Mouse (Mus musculus) neural tube, embryonic 15.5 days (tissue): ENCODE measurements around the gene Grid1. TPM values are rescaled to one million over a fixed set of nuclear protein-coding genes. Genes with fewer than 3 reads are reported as not detected.

Experiments
- ATAC-seq: fragments of 200-750 bp; cut with Nextera tagmentation; 2 replicates; pipeline ENCODE4 v1.8.0; 2017; ENCODE audit warnings: mild to moderate bottlenecking, moderate TSS enrichment, moderate library complexity; ENCODE audit not compliant: low FRiP score
- H3K27ac ChIP-seq: fragments of 300-500 bp; sonication (generic); replicated peaks from 2 replicates; pipeline ENCODE4 v1.5.1; 2015; ENCODE audit warnings: mild to moderate bottlenecking, inconsistent platforms
- H3K27me3 ChIP-seq: fragments of 300-500 bp; sonication (generic); replicated peaks from 2 replicates; pipeline ENCODE4 v1.6.1; 2015; ENCODE audit warnings: inconsistent platforms
- H3K36me3 ChIP-seq: fragments of 300-500 bp; sonication (generic); 2 replicates; pipeline ENCODE4 v1.6.1; 2015; ENCODE audit warnings: inconsistent platforms
- H3K4me1 ChIP-seq: fragments of 300-500 bp; sonication (generic); 2 replicates; pipeline ENCODE4 v1.6.1; 2015; ENCODE audit warnings: inconsistent platforms
- H3K4me2 ChIP-seq: fragments of 300-500 bp; sonication (generic); 2 replicates; pipeline ENCODE4 v1.6.1; 2015; ENCODE audit warnings: inconsistent platforms, mild to moderate bottlenecking, moderate library complexity
- H3K4me3 ChIP-seq: fragments of 300-500 bp; sonication (generic); replicated peaks from 2 replicates; pipeline ENCODE4 v1.5.1; 2015; ENCODE audit warnings: mild to moderate bottlenecking, inconsistent platforms
- H3K9ac ChIP-seq: fragments of 300-500 bp; sonication (generic); replicated peaks from 2 replicates; pipeline ENCODE4 v1.6.1; 2015; ENCODE audit warnings: mild to moderate bottlenecking, inconsistent platforms
- H3K9me3 ChIP-seq: fragments of 300-500 bp; sonication (generic); replicated peaks from 2 replicates; pipeline ENCODE4 v1.6.1; 2016; ENCODE audit warnings: inconsistent platforms
- WGBS: fragments of 180-500 bp; shearing (Covaris S2); methylation state at CpG from one replicate; pipeline ENCODE4 v1.1.7; 2015; ENCODE audit warnings: mixed read lengths; 5-methylcytosine and 5-hydroxymethylcytosine counted together
- polyA plus RNA-seq: library from polyadenylated mRNA; unstranded; fragments of >200 nt; fragmentation: Nextera tagmentation; extraction: Ambion mirVana; gene quantifications from 2 replicates; pipeline ENCODE4 v1.2.1, GENCODE M21; 2015

Grid1 gene
- polyA plus RNA-seq, 1 experiment from 2014 or later = 8.3 TPM

GRCm38 (mm10) chr14:35127616-35128015 lies 307.7 kb downstream of the Grid1 start:
- Histone ChIP-seq H3K4me1 (no peaks in the 10 kb centered on the region), H3K36me3 (no peaks in the 10 kb centered on the region), H3K27ac (no peak overlapping the region), H3K4me2 (no peak overlapping the region), H3K9ac (no peak overlapping the region), H3K27me3 (no peaks in the 10 kb centered on the region), H3K4me3 (no peak overlapping the region), H3K9me3 (no peaks in the 10 kb centered on the region)
- no peak for ATAC-seq
- WGBS = 88% methylated on average over 8 of the region's 8 CpGs

- WGBS = 81% methylated on average over 2 of the region's 2 CpGs
- Histone ChIP-seq H3K36me3 (no peaks in the 10 kb centered on the region), H3K4me3 (no peak overlapping the region), H3K4me1 (peaks cover 12% of the 10 kb centered on the region; the same call in 1 of the 2 replicates), H3K27me3 (no peaks in the 10 kb centered on the region), H3K9ac (no peak overlapping the region), H3K4me2 (no peak overlapping the region), H3K9me3 (no peaks in the 10 kb centered on the region), H3K27ac (no peak overlapping the region)
- ATAC-seq = no peak
These were observed 315.1 kb downstream of the Grid1 start for GRCm38 (mm10) chr14:35135056-35135455.

- no peak overlapping the region for H3K4me3 ChIP-seq
- ATAC-seq = no peak
- no peaks in the 10 kb centered on the region for H3K9me3 ChIP-seq
- 69% methylated on average over 7 of the region's 7 CpGs for WGBS
- no peaks in the 10 kb centered on the region for H3K27me3 ChIP-seq
- H3K4me2 ChIP-seq = no peak overlapping the region
- H3K4me1 ChIP-seq = peaks cover 12% of the 10 kb centered on the region; the same call in 1 of the 2 replicates
- H3K36me3 ChIP-seq = no peaks in the 10 kb centered on the region
- no peak overlapping the region for H3K27ac ChIP-seq
- H3K9ac ChIP-seq = no peak overlapping the region
These were observed 318.2 kb downstream of the Grid1 start for GRCm38 (mm10) chr14:35138069-35138468.

GRCm38 (mm10) chr14:35139824-35140223 lies 319.9 kb downstream of the Grid1 start:
- Histone ChIP-seq H3K9me3 (no peaks in the 10 kb centered on the region), H3K9ac (no peak overlapping the region), H3K27me3 (no peaks in the 10 kb centered on the region), H3K27ac (no peak overlapping the region), H3K36me3 (no peaks in the 10 kb centered on the region), H3K4me1 (peaks cover 12% of the 10 kb centered on the region; the same call in 1 of the 2 replicates), H3K4me3 (no peak overlapping the region), H3K4me2 (no peak overlapping the region)
- ATAC-seq = no peak
- 73% methylated on average over 7 of the region's 7 CpGs for WGBS

- H3K4me1 ChIP-seq = 0 out of 2 replicates have a peak, but pooled peaks cover 5% of the 10 kb centered on the region
- H3K4me2 ChIP-seq = no peak overlapping the region
- no peaks in the 10 kb centered on the region for H3K9me3 ChIP-seq
- H3K9ac ChIP-seq = no peak overlapping the region
- H3K36me3 ChIP-seq = no peaks in the 10 kb centered on the region
- no peak overlapping the region for H3K27ac ChIP-seq
- 63% methylated on average over 3 of the region's 3 CpGs for WGBS
- no peak overlapping the region for H3K4me3 ChIP-seq
- H3K27me3 ChIP-seq = no peaks in the 10 kb centered on the region
- ATAC-seq = peak; percentile 63; the same call in 1 of the 2 replicates
These were observed 332.5 kb downstream of the Grid1 start for GRCm38 (mm10) chr14:35152450-35152849.

- Histone ChIP-seq H3K9me3 (no peaks in the 10 kb centered on the region), H3K27ac (no peak overlapping the region), H3K9ac (no peak overlapping the region), H3K4me2 (no peak overlapping the region), H3K4me3 (no peak overlapping the region), H3K4me1 (0 out of 2 replicates have a peak, but pooled peaks cover 8% of the 10 kb centered on the region), H3K27me3 (no peaks in the 10 kb centered on the region), H3K36me3 (no peaks in the 10 kb centered on the region)
- WGBS = 70% methylated on average over 3 of the region's 3 CpGs
- no peak for ATAC-seq
These were observed 333.9 kb downstream of the Grid1 start for GRCm38 (mm10) chr14:35153701-35154277.

- WGBS = 38% methylated on average over 3 of the region's 3 CpGs
- H3K27ac ChIP-seq = no peak overlapping the region
These were observed 334.5 kb downstream of the Grid1 start for GRCm38 (mm10) chr14:35154364-35154763.

GRCm38 (mm10) chr14:35157069-35157655 lies 337.3 kb downstream of the Grid1 start:
- Histone ChIP-seq H3K4me3 (no peak overlapping the region), H3K4me1 (0 out of 2 replicates have a peak, but pooled peaks cover 8% of the 10 kb centered on the region), H3K4me2 (no peak overlapping the region), H3K36me3 (no peaks in the 10 kb centered on the region), H3K27me3 (no peaks in the 10 kb centered on the region), H3K9ac (no peak overlapping the region), H3K9me3 (no peaks in the 10 kb centered on the region), H3K27ac (no peak overlapping the region)
- no peak for ATAC-seq
- WGBS = 82% methylated on average over 7 of the region's 7 CpGs

More at GRCm38 (mm10) chr14:35154364-35154763, 334.5 kb downstream of the Grid1 start:
- no peak overlapping the region for H3K4me2 ChIP-seq
- no peaks in the 10 kb centered on the region for H3K9me3 ChIP-seq
- no peak overlapping the region for H3K9ac ChIP-seq
- 0 out of 2 replicates have a peak, but pooled peaks cover 8% of the 10 kb centered on the region for H3K4me1 ChIP-seq
- no peak overlapping the region for H3K4me3 ChIP-seq
- ATAC-seq = no peak
- H3K27me3 ChIP-seq = no peaks in the 10 kb centered on the region
- no peaks in the 10 kb centered on the region for H3K36me3 ChIP-seq

GRCm38 (mm10) chr14:35159296-35159695 lies 339.4 kb downstream of the Grid1 start:
- ATAC-seq = no peak
- Histone ChIP-seq H3K4me3 (no peak overlapping the region), H3K36me3 (no peaks in the 10 kb centered on the region), H3K27me3 (no peaks in the 10 kb centered on the region), H3K4me2 (no peak overlapping the region), H3K4me1 (0 out of 2 replicates have a peak, but pooled peaks cover 3% of the 10 kb centered on the region), H3K9me3 (no peaks in the 10 kb centered on the region), H3K27ac (no peak overlapping the region), H3K9ac (no peak overlapping the region)
- WGBS = 73% methylated on average over 2 of the region's 2 CpGs

- no peak overlapping the region for H3K9ac ChIP-seq
- H3K4me3 ChIP-seq = no peak overlapping the region
- H3K4me2 ChIP-seq = no peak overlapping the region
- H3K27ac ChIP-seq = no peak overlapping the region
- peaks cover 4% of the 10 kb centered on the region for H3K4me1 ChIP-seq
- H3K36me3 ChIP-seq = no peaks in the 10 kb centered on the region
- ATAC-seq = no peak
- H3K27me3 ChIP-seq = no peaks in the 10 kb centered on the region
- no peaks in the 10 kb centered on the region for H3K9me3 ChIP-seq
- WGBS = 74% methylated on average over 2 of the region's 2 CpGs
These were observed 347.5 kb downstream of the Grid1 start for GRCm38 (mm10) chr14:35167451-35167850.

- Histone ChIP-seq H3K4me3 (no peak overlapping the region), H3K4me1 (no peaks in the 10 kb centered on the region), H3K27me3 (no peaks in the 10 kb centered on the region), H3K36me3 (no peaks in the 10 kb centered on the region), H3K9me3 (no peaks in the 10 kb centered on the region), H3K4me2 (no peak overlapping the region), H3K9ac (no peak overlapping the region), H3K27ac (no peak overlapping the region)
- ATAC-seq = no peak
- 81% methylated on average over 1 of the region's 1 CpGs for WGBS
These were observed 354.0 kb downstream of the Grid1 start for GRCm38 (mm10) chr14:35173861-35174260.

- H3K9ac ChIP-seq = no peak overlapping the region
- 92% methylated on average over 3 of the region's 3 CpGs for WGBS
- H3K4me2 ChIP-seq = no peak overlapping the region
- H3K27ac ChIP-seq = no peak overlapping the region
- no peaks in the 10 kb centered on the region for H3K4me1 ChIP-seq
- ATAC-seq = no peak
- no peaks in the 10 kb centered on the region for H3K9me3 ChIP-seq
- no peaks in the 10 kb centered on the region for H3K36me3 ChIP-seq
- H3K27me3 ChIP-seq = no peaks in the 10 kb centered on the region
- H3K4me3 ChIP-seq = no peak overlapping the region
These were observed 356.1 kb downstream of the Grid1 start for GRCm38 (mm10) chr14:35176021-35176420.
